Mouse (Mus musculus): ENCODE results near the gene Phf1.

Phf1 gene

DNA sequence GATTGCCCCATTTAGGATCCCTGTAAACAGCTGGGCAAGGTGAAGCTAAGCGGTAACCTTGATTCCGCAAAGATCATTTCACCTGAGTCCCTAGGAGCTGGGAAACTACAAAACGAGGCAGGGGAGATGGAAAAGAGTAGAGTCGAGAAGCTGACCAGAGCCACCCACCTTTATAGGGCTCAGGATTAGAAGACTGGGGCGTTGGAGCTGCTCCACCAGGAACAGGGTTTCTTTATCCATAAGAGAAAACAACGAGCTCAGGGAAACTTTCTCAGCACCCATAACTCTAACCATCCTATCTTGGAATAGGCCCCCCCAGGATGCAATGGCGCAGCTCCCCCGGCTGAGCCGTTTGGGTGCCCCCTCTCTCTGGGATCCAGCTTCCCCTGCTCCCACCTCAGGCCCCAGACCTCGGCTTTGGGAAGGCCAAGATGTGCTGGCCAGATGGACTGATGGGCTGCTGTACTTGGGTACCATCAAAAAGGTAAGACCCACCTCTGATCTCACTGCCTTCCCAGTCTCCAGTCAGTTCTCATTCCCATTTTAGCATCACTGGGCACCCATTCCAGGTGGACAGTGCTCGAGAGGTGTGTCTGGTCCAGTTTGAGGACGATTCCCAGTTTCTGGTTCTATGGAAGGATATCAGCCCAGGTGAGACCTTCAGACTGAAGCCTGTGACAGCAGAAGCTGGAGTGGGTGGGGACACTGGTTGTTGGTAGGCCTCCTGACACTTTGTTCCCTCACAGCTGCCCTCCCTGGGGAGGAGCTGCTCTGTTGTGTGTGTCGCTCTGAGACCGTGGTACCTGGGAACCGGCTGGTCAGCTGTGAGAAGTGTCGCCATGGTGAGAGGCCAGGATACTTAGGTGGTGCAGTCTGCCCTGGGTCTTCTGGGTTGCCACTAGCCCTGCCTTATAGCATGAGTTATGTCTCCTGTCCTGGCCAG lies 1.3 kb downstream of the Phf1 start:
- DNase-seq (ENCODE audit: low spot score in 2 of 2), result no peak

DNA sequence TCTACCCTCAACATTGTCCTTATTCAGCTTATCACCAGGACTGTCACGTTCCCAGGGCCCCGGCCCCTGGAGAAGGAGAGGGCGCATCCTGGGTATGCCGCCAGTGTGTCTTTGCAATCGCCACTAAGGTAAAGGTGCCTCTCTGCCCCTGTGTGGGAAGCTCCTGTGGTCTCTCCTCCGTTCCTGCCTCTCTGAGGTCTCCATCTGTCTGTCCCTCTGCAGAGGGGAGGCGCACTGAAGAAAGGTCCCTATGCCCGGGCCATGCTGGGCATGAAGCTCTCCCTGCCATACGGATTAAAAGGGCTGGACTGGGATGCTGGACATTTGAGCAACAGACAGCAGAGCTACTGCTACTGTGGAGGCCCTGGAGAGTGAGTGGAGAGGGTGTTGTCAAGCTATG lies 2.2 kb downstream of the Phf1 start:
- DNase-seq (ENCODE audit: low spot score in 2 of 2), result no peak

DNA sequence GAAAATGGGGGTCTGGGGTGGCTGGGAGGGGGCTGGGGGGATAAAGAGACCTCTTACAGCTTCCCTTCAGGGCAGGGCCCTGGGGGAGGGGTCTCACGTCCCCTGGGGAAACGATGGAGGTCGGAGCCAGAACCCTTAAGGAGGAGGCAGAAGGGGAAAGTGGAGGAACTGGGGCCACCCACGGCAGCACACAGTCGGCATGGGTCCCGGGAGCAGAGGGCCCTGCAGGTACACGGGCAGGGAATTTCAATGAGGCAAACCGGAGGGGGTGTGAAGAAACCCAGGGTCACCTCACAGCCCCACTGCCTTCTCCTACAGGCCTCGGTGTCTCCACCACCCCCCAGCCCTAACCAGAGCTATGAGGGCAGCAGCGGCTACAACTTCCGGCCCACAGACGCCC lies 3.6 kb downstream of the Phf1 start:
- no peak for DNase-seq (ENCODE audit: low spot score in 2 of 2)

DNA sequence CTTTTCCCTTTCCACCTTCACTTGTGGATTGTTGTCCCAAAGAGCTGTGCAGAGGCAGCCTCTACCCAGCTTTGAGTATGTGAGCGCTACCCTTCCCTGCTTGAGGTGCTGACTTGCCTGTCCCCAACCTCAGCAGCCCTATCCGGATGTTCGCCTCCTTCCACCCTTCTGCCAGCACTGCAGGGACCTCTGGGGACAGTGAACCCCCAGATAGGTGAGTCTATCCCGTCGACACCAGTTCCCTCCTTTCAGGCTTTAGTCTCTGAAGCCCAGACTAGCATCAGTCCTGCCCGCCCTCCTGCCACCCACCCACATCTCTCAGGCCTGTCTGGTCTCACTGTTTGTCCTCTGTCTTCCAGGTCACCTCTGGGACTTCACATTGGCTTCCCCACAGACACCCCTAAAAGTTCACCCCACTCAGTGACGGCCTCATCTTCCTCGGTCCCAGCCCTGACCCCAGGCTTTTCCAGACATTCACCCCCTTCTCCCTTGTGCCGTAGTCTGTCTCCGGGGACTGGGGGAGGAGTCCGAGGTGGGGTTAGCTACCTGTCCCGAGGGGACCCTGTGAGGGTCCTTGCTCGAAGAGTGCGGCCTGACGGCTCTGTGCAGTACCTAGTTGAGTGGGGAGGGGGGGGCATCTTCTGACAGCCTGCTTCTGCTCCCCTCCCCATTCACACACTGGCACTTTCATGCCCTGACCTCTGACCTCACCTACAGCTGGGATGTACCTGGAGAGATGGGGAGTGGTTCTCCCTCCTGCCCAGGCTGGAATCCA lies 4.3 kb downstream of the Phf1 start:
- DNase-seq (ENCODE audit: low spot score in 2 of 2), result no peak

DNA sequence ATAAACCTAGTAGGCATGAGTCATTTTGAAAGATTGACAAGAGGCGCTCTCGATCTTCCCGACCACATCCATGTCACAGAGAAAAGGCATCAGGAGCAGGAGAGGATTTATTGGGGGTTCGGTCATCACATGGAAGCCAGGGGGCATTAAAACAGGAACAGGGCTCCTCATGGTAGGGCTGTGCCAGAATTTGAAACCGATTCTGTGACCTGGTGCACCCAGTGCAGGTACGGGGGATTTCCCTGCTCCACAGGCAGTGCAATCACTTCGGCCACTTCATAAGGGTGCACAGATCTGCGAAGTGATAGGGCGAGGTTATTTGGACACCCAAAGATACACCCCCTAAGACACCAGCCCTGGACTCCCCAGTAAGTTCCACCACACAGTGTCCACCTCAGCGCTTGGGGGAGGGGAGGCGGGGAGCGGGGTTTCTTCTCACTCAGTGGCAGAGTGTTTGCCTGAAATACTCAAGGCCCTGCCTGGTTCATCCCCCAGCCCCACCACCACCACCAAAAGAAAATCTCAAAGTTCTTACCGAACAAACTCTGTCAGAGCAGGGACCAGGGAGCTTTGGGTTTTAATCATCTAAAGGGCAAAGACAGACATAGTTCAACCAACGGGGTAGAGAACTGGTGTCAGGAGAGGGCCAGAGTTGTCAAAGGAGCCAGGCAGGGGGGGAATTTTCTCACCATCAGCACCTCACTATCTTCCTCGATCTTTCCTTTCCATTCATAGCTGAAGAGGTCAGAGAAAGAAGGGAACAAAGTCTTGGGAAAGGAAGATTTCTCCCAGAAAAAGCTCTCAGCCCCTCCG lies 5.2 kb downstream of the Phf1 start:
- no peak for DNase-seq (ENCODE audit: low spot score in 2 of 2)

DNA sequence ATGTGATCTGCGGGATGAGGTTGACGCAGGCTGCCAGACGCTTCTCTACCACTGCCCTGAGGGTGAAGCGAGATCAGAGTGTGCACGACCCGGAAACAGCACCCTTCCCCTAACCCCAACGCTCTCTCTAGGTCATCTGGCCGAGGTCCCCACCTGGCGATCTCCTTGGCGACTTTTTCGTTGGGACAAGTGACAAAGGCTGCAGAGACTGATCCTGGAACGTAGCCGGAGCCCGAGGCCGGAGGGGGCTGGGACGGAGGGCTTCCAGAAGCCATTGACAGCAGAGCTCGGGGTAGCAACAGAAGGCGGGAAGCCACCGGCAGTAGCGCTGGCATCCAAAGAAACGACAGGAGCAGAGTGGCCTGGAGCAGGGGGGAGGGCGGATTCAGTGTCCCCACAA lies 5.9 kb downstream of the Phf1 start:
- DNase-seq (ENCODE audit: low spot score in 2 of 2), result no peak

DNA sequence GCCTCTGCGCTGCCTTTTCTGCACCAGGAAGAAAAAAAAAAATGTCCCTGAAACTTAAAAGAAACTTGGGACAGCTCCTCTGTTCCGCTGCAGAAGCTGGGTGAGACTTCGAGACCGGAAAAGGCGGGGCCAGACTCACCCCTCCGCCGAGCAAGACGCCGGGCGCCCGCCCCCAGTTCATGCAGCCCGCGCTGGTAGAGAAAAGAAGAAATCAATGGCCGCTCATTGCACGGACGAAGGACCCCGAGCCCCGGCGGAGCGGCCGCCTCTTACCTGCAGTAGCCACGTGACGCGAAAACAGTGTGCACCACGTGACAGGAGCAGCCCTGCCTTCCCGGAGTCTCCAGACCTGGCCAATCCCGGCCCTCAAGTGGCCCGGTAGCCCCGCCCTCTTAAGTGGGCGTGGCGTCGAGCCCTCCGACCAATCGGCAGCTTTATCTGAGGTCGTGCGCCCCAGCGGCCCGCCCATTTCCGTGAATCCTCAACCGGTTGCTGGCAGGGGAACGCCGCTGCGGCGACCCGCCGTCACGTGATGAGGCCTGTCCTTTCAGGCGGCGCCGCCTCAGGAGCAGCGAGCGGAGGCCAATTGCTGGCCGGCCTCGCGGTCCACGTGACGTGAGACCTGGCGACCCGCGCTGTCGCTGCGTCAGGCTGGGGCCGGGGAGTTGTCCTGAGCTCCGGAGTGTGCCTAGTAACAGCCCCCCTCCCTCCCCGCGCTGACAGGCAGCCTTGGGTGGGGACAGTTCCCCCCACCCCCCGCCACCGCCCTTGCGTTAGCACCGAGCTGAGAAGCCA lies 6.5 kb downstream of the Phf1 start, which contains the start of gene Cuta:
Gene Cuta, minus strand, starts transcription at position 392 of the 795 bp plus-strand sequence.
- DNase-seq (ENCODE audit: low spot score in 2 of 2), result peak; percentile 95 to 99

DNA sequence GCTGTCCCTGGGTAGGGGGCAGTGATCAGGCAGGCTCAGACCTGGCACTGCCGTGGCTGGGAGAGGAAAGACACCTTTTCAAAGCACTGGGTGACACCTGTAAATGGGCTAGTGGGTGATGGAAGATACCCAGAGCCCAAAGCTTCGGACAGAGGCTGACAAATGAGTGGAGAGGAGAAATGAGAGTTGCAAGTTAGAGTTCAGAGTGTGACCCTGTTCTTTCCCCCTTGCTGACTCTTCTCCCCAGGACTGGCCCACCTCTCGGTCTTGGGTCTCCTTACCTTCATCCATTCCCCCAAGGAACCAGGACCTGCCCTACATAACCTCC lies 7.1 kb downstream of the Phf1 start:
- DNase-seq (ENCODE audit: low spot score in 2 of 2), result no peak

DNA sequence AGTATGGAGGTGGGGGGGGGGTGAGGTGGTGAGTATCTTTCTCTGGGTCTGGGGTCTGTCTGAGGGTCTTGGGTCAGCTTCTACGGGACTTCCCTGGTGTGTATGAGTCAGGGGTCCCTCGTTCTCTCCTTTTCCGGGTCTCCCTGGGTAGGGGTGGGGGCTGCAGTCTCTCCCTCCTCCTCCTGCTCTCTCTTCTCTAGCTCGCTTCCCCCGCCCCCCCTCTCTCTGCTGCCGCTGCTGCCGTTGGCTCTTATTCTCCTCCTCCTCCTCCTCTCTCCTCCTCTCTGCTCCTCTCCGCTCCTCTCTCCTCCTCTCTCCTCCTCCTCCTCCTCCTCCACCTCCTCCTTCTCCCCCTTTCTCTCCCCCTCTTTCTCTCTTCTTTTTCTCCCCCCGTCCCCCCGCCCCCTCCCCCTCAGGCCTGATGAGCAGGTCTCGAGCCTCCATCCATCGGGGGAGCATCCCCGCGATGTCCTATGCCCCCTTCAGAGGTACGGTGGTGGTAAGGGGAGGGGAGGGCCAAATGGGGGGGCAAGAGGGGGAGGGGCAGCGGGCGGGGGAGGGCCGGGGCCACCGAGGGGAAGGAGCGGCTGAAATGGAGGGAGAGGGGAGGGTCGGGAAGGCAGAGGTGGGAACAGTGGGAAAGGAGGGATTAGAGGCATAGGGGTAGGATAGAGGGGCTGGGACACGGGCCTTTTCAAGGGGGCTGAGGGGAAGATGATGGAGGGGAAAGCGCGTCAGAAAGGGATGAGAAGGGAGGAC lies 8.4 kb downstream of the Phf1 start, which contains the start of gene Syngap1:
Gene Syngap1, plus strand, starts transcription at position 223 of the 759 bp plus-strand sequence.
- DNase-seq (ENCODE audit: low spot score in 2 of 2), result peak in 1 of 2 experiments; percentile 62

DNA sequence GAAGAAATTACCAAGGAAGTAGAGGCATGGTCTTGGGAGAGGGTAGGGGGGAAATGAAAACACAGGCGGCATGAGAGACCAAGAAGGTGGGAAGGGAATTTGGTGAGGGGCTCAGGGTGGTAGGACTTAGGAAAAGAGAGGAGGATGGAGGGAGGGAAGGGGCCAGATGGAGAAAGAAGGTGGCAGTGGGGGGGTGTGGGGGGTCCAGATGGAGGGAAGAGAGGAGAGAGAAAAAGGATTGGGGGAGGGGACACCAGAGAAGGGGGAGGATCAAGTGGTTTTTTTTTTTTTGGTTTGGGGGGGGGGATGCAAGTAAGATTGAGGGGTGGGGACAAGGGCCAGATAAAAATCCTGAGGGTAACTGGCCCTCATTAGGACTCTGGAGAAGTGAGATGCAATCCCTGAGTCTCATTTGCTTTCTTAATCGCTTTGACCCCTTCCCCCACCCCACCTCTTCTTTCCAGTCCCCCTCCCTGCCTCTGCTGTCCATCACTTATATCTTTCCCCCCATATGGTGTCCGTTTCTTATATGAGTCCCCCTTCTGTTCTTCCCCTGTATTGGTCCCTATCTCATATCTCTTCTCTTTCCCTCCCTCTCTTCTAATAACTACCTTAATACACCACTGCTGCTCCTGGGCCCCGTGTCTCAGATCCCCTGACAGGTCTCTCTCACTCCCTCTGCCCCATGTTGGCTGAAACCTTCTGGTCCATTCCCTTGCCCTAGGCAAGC lies 9.2 kb downstream of the Phf1 start:
- DNase-seq (ENCODE audit: low spot score in 2 of 2), result no peak

DNA sequence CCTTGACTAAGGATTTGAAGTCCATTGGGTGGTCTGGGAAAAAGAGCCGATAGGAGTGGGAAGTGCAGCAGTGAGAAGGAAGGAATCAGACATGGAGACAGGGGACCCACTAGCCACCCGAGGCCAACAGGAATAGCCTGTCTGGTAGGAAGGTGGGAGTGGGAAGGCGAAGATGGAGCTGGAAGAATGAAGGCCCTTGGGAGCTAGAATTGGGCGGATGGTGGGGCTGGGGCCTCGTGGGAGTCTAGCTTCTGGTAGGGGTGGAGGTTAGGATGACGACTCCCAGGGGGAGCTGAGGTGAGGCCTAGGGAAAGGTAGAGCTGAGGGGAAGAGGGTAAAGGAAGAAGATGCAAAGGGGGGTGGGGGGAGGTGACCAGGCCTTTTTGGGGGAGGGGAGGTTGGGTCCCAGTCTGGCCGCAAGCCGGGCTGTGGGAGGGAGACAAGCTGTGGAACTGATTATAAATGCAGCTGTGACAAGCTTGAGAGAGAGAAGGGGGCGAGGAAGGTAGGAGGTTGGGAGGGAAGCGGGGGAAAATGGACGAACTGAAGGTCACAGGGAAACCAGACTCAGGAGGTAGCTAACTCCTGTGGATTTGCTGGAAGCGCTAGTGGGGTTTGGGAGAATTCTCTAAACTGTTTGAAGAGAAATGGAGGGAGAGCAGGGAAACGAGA lies 13.1 kb downstream of the Phf1 start:
- no peak for DNase-seq (ENCODE audit: low spot score in 2 of 2)

DNA sequence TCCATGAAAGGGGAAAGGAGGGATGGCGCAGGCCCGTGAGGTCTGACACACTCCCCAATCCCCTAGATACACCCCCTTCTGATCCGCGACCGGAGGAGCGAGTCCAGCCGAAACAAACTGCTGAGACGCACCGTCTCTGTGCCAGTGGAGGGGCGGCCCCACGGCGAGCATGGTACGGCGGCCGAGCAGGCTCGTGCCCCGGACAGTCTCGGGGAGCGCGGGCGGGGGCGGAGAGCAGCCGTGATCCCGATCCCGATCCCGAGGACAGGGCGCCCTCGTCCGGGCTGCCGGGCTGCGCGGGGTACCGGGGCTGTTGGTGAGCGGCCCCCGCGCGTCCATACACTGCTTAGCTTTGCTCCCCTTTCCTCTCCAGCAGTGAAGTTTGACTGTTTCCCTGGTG lies 13.7 kb downstream of the Phf1 start:
- peak; percentile 54 to 73 for DNase-seq (ENCODE audit: low spot score in 2 of 2)

DNA sequence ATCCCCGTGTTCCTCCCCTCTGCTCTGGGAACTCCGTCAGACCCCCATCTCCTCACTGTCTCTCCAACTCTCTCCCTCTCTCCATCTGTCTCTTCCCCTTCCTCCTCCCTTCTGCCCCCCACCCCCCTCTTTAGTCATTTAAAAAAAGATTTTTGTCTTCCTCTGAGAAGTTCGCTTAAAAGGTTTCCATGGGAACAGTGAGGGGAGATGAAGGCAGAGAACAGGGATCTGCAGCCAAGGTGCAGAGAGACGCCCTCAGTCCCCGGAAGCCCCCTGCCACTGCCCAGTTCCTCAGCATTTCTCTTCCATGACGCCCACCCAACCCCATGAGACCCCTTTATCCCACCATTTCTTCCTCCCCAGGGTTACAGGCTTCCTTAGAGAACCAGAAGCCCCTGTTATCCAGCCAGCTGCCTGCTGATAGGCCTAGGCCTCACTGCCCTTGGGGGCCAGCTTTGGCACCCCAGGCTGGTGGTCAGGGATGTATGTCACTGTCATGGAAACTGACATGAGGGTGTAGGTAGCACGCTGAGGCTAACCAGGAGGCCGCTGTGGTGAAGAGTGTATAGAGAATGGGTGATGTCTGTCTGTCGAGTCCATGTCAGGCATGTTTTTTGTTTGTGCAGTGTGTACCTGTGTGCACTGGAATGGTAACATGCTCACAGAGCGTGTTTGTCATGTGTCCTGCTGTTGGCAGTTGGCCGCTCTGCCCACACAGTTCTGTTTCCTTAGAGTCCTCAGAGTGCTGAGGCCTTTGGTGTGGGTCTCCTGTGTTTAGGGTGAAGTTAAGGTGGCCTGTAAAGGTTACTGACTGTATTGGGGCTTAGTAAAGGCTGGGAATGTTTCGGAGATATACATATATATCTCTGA lies 14.6 kb downstream of the Phf1 start:
- no peak for DNase-seq (ENCODE audit: low spot score in 2 of 2)

DNA sequence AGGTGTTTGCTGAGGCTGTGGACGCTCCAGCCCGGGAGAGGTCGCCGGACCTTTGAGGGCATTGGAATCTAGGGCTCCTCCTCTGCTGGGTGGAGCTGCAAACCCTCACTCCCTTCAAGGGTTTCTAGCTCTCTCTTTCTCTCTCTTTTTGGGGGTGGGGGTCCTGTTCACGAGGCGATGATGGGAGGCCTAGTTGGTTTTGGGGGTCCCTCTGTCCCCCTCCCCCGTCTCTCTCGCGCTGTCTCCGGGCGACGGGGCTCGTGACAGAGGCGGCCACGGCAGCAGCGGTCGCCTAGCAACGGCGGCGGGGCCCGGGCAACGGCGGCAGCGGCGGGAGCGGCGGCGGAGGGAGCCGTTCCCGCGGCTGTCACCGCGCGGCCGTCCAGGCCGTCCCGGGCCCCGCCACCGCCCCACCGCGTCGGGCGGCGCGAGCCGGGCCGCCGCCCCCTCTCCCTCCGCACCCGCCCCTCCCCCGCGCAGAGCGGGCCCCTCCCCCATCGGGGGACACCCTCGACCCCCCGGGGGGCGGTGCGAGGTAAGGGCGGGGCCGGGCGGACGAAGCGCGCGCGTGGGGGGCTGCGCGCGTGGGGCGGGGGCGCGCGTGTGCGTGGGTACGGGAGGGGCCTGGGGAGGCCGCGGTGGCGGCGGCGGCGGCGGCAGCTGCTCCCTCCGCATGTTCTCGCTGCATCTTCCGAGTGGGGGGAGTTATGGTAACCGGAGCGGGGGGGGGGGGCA lies 15.6 kb downstream of the Phf1 start:
- DNase-seq (ENCODE audit: low spot score in 2 of 2), result peak in 1 of 2 experiments; percentile 58

DNA sequence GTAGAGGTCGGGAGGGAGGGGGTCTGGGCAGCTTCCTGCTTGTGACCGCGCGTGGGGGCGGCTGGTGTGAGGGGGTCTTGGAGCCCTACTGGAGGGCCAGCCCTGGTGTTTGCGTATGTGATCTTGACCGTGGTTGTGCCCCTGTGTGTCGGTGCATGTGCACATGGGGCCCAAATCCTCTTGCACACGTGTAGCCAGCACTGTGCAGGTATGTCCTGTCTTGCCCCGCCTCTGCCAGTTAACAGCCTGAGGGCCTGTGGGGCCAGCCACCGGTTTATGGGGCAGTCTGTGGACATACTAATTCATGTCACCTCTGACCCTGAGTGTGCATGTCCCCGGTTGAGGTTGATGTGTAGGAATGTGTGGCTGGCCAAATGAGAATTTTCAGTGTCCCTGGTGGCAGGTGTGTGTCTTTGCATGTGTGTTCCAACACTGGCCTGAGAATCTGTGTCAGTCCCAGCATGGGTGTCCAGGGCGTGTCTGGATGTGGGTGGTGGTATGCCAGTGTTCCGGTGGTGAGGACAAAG lies 16.3 kb downstream of the Phf1 start:
- DNase-seq (ENCODE audit: low spot score in 2 of 2), result no peak

DNA sequence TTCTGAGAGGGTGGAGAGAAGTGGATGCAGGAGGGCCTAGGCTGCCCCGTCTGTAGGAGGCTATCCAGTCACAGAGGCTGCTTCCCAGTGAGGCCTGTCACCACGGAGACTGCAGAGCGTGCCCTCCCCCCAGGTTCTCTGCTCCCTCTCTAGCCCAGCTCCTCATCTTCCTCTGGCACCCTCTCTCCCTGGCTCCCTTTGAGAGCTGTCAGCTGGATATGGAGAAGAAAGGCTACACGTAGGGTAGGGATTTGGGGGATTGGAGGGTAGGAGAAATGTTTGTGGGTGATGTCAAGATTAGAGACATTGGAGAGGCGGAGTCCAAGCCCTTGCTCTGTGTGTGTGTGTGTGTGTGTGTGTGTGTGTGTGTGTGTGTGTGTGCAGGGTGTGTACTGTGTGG lies 17.0 kb downstream of the Phf1 start:
- no peak for DNase-seq (ENCODE audit: low spot score in 2 of 2)

All from cerebellum, postnatal 4 days (tissue).